Mouse (Mus musculus): Measurements from ENCODE around the gene Phactr1.

Gene Phactr1

DNA sequence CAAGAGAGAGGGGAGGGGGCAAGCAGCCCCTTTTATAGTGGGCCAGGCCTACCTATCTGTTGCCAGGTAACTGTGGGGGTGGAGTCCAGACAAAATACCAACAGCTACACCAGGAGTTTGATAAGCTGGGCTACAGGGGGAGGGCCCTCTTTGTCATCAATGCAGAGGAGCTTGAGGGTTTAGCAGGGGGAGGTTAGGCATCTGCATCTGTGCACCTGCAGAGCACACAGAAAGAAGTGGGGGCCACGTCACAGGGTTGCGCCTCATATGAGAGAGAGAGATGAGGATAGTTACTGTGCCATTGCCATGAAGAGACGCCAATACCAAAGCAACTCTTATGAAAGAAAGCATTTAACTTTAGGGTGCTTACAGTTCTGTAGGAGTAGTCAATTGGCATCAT, 496.3 kb downstream of the Phactr1 start:
- in situ Hi-C loops (cut with MboI, MseI), result loop anchor here (5.0 to 25.0 kb wide), 4 partner anchors 146 to 561 kb away; partner anchors contain the start of gene Mcur1 (in 1 of the 2)

DNA sequence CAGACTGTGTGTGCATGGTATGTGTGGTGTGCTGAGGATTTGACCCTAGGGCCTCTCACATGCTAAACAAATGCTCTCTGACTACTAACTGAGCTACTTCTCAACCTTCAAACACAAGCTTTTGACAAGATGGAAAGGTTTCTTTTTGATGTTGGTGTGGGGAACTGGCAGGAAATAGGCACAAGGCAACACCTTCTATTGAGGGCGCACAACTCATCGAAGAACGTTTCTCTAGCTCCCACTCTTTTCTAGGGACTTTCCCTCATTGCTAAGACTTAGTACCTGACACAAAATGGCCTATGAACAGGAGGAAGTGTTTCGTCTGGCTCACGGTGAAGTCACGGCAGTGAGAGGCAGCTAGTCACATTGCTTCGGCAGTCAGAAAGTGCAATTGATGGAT, 496.9 kb downstream of the Phactr1 start:
- in situ Hi-C loops (cut with MboI, MseI), result loop anchor here (5.0 to 25.0 kb wide), 4 partner anchors 145 to 560 kb away; partner anchors contain the start of gene Mcur1 (in 1 of the 2)

DNA sequence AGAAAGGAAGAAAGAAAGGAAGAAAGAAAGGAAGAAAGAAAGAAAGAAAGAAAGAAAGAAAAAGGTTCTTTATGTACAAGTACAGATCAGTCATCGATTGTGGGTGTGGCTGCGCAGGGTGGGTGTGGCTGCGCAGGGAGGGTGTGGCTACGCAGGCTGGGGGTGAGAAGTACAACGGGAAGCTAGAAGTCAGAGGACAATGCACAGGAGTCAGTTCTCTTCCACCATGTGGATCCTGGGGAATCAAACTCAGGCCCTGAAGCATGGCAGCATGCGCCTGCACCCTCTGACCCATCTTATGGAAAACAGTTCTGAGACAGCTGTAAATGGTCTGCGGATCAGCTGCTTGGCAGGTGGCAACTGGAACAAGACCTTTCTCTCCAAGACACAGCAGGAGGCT, 500.7 kb downstream of the Phactr1 start:
- in situ Hi-C loops (cut with MboI, MseI), result loop anchor here in 1 of 2 experiments (5.0 to 25.0 kb wide), 3 partner anchors 216 to 556 kb away; partner anchors contain the start of genes Mcur1 and Nol7

DNA sequence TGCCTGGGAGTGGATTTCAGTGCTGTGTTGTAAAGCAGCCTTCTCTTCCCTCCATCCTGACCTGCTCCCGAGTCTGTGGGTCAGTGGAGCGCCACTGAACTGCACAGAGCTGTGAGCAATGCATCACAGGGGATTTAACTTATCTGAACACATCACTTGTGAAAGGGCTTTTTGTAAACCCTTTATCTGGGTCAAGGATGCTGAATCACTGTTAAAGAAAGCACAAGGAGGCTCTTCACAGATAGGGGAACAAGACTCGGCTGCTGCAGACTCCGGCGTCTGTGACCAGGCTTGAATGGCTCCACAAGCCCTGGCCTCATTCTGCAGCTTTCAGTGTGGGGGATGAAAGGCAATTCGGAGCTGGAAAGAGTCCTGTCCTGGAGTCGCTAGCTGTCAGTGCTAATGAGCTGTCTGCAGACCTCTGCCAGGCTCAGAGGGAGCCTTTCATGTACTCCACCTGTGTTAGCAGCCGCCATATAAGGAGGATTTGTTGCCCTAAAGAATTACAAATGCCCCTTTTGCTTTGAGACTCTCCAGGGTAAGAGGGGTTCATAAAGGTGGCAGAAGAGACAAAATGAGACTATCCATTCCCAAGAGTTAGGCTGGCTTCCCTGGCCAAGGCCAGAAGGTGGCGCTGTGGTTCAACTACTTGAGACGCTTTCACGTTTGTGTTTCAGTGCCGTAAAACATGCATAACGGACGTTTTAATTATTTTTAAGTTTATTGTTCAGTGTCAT, 502.2 kb downstream of the Phactr1 start:
- in situ Hi-C loops (cut with MboI, MseI), result loop anchor here in 1 of 2 experiments (5.0 to 25.0 kb wide), 3 partner anchors 215 to 555 kb away; partner anchors contain the start of genes Mcur1 and Nol7

GRCm38 (mm10) chr13:43183248-43184055, 503.0 kb downstream of the Phactr1 start:
- in situ Hi-C loops (cut with MboI, MseI), result loop anchor here in 1 of 2 experiments (5.0 to 25.0 kb wide), 3 partner anchors 214 to 554 kb away; partner anchors contain the start of genes Mcur1 and Nol7

DNA sequence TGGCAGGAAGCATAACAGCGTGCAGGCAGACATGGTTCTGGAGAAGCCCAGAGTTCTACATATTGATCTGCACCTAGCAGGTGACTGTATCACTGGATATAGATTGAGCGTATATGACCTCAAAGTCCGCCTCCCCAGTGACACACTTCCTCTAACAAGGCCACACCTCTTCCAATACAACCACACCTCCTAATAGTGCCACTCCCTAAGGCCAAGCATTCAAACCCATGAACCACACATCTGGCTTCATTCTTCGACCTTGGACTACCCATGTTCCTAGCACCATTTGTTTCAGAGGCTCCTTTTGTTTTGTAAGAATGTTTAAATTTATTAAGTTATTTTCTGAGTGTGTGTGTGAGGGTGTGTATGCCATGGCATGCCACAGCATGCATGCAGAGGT, 507.3 kb downstream of the Phactr1 start:
- in situ Hi-C loops (cut with MboI, MseI), result loop anchor here in 1 of 2 experiments (25.0 kb wide), 2 partner anchors 375 to 550 kb away; partner anchors contain the start of gene Mcur1
